Mouse (Mus musculus) small intestine, adult 2 months (tissue): ENCODE measurements around the gene Prune1.

ENCODE experiments used
- CTCF ChIP-seq: fragments of 200-500 bp; IDR thresholded peaks from 2 replicates; pipeline ENCODE4 v1.5.1; 2012; ENCODE audit warnings: low read depth, mild to moderate bottlenecking, control low read depth, inconsistent platforms, low read length, moderate library complexity, mixed read lengths; ENCODE audit not compliant: insufficient replicate concordance, insufficient read length; ENCODE audit errors: extremely low read depth
- POLR2A ChIP-seq: fragments of 200-500 bp; IDR thresholded peaks from 2 replicates; pipeline ENCODE4 v1.6.1; 2012; ENCODE audit warnings: low read depth, mild to moderate bottlenecking, control low read depth, inconsistent platforms, low read length, moderate library complexity

- TF ChIP-seq CTCF (no peak), POLR2A (no peak)
Measured at GRCm38 (mm10) chr3:95294316-95294715, 12.4 kb upstream of the Prune1 start.
